Mouse (Mus musculus): ENCODE measurements around the gene Tnik. TPM values are rescaled to one million over a fixed set of nuclear protein-coding genes. Genes with fewer than 3 reads are reported as not detected.

Tnik gene
- polyA plus RNA-seq, 1 experiment from 2014 or later: 1.6 TPM

DNA sequence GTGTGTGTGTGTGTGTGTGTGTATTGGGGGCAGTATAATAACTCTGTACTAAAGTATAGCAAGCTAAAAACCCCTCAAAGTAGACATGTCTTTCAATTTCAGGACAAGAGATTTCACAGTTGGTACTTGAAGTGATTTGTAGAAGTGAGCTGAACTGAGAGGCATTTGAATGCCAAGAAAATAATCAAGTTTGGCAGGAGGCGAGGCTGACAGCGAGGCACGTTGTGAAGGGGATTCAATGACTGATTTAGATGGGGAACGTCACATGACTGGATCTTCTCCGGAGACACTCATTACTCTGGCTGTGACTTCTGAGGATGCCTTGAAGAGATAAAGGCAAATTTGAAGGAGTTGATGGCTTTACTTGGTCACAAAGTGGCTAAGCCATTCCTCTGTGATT lies 69.3 kb downstream of the Tnik start:
- Histone ChIP-seq H3K36me3 (ENCODE audit: control insufficient read depth, insufficient read depth) (no peaks in the 10 kb centered on the region), H3K9me3 (replicated peaks; ENCODE audit: control insufficient read depth, low read length) (no peaks in the 10 kb centered on the region), H3K9ac (ENCODE audit: low read depth, low read length) (no peak overlapping the region), H3K27ac (ENCODE audit: low read length) (no peak overlapping the region), H3K4me1 (ENCODE audit: control insufficient read depth, low read depth, low read length) (no peaks in the 10 kb centered on the region), H3K4me3 (ENCODE audit: low read depth, low read length) (no peak overlapping the region), H3K27me3 (ENCODE audit: control insufficient read depth, insufficient read depth, low read depth, low read length) (no peaks in the 10 kb centered on the region), H3K4me2 (ENCODE audit: low read depth, low read length) (no peak overlapping the region)
- 67% methylated on average over 5 of the region's 5 CpGs for WGBS (ENCODE audit: insufficient replicate concordance)
- no peak for ATAC-seq (ENCODE audit: low read depth)

DNA sequence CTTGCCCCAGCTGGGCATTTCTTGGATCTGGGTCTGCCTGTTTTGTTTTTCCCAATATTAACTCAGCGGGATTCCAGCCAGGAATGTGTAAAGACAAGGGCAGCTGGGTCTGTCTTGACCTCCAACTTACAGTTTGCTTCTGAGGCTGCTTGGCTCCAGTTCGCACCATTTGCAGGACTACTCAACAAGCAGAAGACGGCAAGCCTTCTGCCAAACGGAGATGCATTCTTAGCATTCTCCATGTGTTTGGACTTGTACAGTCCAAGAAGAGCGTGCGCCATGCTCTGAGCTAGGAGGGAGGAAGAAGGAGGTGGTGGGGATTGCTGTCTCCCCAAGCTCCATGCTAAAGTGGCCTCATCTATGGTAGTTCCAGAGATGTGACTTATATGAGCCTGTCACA lies 70.9 kb downstream of the Tnik start:
- WGBS (ENCODE audit: insufficient replicate concordance): 69% methylated on average over 6 of the region's 6 CpGs
- no peak for ATAC-seq (ENCODE audit: low read depth)
- H3K9me3 ChIP-seq (replicated peaks; ENCODE audit: control insufficient read depth, low read length): no peaks in the 10 kb centered on the region

DNA sequence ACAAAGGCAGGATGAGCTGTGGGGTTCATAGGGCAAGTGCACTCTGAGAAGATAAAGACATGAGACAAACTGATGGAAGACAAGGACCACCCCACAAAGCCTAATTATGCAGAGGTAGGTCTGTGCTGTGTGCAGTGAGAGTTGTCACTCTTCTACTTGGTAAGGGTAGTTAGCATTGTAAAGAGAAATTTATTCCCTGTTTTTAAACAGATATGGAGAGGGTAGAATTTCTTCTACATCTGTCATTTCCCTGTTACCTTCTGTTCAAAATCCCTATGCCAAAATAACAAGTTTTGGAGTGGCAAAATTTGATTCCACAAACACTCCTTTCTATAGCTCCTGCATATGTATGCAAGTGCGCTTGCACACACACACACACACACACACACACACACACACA lies 71.5 kb downstream of the Tnik start:
- no peak for ATAC-seq (ENCODE audit: low read depth)
- Histone ChIP-seq H3K9ac (ENCODE audit: low read depth, low read length) (no peak overlapping the region), H3K9me3 (replicated peaks; ENCODE audit: control insufficient read depth, low read length) (no peaks in the 10 kb centered on the region), H3K36me3 (ENCODE audit: control insufficient read depth, insufficient read depth) (no peaks in the 10 kb centered on the region), H3K4me3 (ENCODE audit: low read depth, low read length) (no peak overlapping the region), H3K27me3 (ENCODE audit: control insufficient read depth, insufficient read depth, low read depth, low read length) (no peaks in the 10 kb centered on the region), H3K4me1 (ENCODE audit: control insufficient read depth, low read depth, low read length) (no peaks in the 10 kb centered on the region), H3K4me2 (ENCODE audit: low read depth, low read length) (no peak overlapping the region), H3K27ac (ENCODE audit: low read length) (no peak overlapping the region)
- 74% methylated on average over 1 of the region's 1 CpGs for WGBS (ENCODE audit: insufficient replicate concordance)

More for the DNA sequence above, 70.9 kb downstream of the Tnik start:
- no peak overlapping the region for H3K27ac ChIP-seq (ENCODE audit: low read length)
- no peak overlapping the region for H3K4me2 ChIP-seq (ENCODE audit: low read depth, low read length)
- H3K4me3 ChIP-seq (ENCODE audit: low read depth, low read length): no peak overlapping the region
- no peaks in the 10 kb centered on the region for H3K27me3 ChIP-seq (ENCODE audit: control insufficient read depth, insufficient read depth, low read depth, low read length)
- no peaks in the 10 kb centered on the region for H3K4me1 ChIP-seq (ENCODE audit: control insufficient read depth, low read depth, low read length)
- no peak overlapping the region for H3K9ac ChIP-seq (ENCODE audit: low read depth, low read length)
- no peaks in the 10 kb centered on the region for H3K36me3 ChIP-seq (ENCODE audit: control insufficient read depth, insufficient read depth)

DNA sequence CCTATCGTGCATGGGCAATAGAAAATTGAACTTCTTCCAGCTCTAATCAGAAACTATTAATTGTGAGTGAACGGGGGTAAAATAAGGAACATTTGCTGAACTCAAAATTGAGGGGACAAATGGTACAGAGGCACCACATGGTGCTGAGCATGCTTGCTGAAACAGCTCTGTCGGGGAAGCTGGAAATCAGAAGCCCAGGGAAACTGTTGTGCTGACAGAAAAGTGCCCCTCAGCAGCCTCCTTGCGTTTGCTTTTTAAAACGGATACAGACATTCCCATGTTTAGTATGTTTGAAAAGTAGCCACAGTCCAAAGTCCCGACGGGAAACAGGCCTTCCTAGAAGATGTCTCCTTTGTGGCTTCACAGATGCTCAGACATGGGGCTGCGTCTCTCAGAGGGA lies 77.1 kb downstream of the Tnik start:
- Histone ChIP-seq H3K9ac (ENCODE audit: low read depth, low read length) (no peak overlapping the region), H3K4me3 (ENCODE audit: low read depth, low read length) (no peak overlapping the region), H3K4me1 (ENCODE audit: control insufficient read depth, low read depth, low read length) (no peaks in the 10 kb centered on the region), H3K27me3 (ENCODE audit: control insufficient read depth, insufficient read depth, low read depth, low read length) (no peaks in the 10 kb centered on the region), H3K4me2 (ENCODE audit: low read depth, low read length) (no peak overlapping the region), H3K27ac (ENCODE audit: low read length) (no peak overlapping the region), H3K9me3 (replicated peaks; ENCODE audit: control insufficient read depth, low read length) (no peaks in the 10 kb centered on the region), H3K36me3 (ENCODE audit: control insufficient read depth, insufficient read depth) (no peaks in the 10 kb centered on the region)
- 57% methylated on average over 8 of the region's 8 CpGs for WGBS (ENCODE audit: insufficient replicate concordance)
- no peak for ATAC-seq (ENCODE audit: low read depth)

DNA sequence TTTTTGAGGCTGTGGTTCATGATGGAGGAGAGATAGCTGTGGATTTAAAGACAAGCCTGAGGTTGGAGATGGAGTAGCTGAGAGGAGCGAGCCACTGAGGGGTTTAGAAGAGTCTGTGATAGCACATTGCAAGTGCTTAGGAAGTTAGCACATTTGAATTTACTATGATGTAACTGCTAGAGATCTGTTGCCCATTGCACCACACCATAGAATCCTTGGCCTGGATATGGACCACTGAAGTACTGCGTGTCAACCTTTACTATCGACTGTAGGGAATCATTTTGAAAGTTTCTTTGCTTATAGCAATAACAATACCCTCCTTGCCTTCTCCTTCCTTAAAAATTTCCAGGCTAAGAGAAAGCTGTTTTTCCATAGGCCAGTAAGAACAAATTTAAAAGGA lies 80.2 kb downstream of the Tnik start:
- H3K9ac ChIP-seq (ENCODE audit: low read depth, low read length): no peak overlapping the region
- H3K4me1 ChIP-seq (ENCODE audit: control insufficient read depth, low read depth, low read length): no peaks in the 10 kb centered on the region
- WGBS (ENCODE audit: insufficient replicate concordance): 63% methylated on average over 3 of the region's 3 CpGs
- no peaks in the 10 kb centered on the region for H3K9me3 ChIP-seq (replicated peaks; ENCODE audit: control insufficient read depth, low read length)
- no peak overlapping the region for H3K27ac ChIP-seq (ENCODE audit: low read length)
- no peaks in the 10 kb centered on the region for H3K27me3 ChIP-seq (ENCODE audit: control insufficient read depth, insufficient read depth, low read depth, low read length)
- H3K4me2 ChIP-seq (ENCODE audit: low read depth, low read length): no peak overlapping the region
- no peak overlapping the region for H3K4me3 ChIP-seq (ENCODE audit: low read depth, low read length)
- ATAC-seq (ENCODE audit: low read depth): no peak
- no peaks in the 10 kb centered on the region for H3K36me3 ChIP-seq (ENCODE audit: control insufficient read depth, insufficient read depth)

DNA sequence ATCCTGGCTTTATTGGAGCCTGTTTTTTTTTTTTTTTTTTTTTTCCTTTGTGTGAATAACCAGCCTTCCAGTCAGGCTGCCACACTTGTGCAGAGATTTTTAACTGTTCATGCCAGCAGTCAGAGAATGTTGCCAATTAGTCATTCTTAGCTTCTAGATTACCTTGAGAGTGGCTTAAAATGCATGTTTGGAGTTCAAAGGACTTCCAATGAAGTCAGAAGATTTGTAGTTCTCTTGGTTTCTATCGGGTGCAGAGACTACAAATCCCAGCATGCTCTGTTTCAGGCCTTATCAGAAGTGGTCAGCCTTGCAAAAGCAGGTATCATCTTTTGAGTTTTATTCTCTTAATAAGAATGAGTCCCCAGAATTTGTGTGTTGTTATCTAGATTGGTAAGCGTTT lies 80.6 kb downstream of the Tnik start:
- Histone ChIP-seq H3K27me3 (ENCODE audit: control insufficient read depth, insufficient read depth, low read depth, low read length) (no peaks in the 10 kb centered on the region), H3K9me3 (replicated peaks; ENCODE audit: control insufficient read depth, low read length) (no peaks in the 10 kb centered on the region), H3K9ac (ENCODE audit: low read depth, low read length) (no peak overlapping the region), H3K4me3 (ENCODE audit: low read depth, low read length) (no peak overlapping the region), H3K4me2 (ENCODE audit: low read depth, low read length) (no peak overlapping the region), H3K4me1 (ENCODE audit: control insufficient read depth, low read depth, low read length) (no peaks in the 10 kb centered on the region), H3K27ac (ENCODE audit: low read length) (no peak overlapping the region), H3K36me3 (ENCODE audit: control insufficient read depth, insufficient read depth) (no peaks in the 10 kb centered on the region)
- whole genome bisulfite sequencing (ENCODE audit: insufficient replicate concordance): 41% methylated on average over 2 of the region's 2 CpGs
- ATAC-seq (ENCODE audit: low read depth): no peak

DNA sequence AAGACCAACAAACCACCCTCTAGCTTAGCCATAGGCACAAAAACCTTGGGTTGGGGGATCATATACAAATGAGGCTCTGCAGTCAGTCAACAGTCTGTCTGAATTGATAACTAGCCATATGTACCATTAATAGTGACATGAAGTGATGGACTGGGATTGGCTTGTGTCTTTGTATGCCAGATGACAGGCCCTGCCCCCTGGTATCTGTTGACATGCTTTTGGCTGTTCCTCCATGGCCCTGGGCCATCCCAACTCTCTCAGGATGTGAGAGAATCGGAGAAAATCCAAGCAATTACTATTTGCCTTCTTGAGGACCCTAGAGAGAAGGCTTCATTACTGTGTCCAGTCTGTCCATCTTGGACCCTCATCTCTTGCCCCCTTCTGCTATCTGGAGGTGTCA lies 82.4 kb downstream of the Tnik start:
- Histone ChIP-seq H3K27ac (ENCODE audit: low read length) (no peak overlapping the region), H3K4me3 (ENCODE audit: low read depth, low read length) (no peak overlapping the region), H3K4me1 (ENCODE audit: control insufficient read depth, low read depth, low read length) (no peaks in the 10 kb centered on the region), H3K9ac (ENCODE audit: low read depth, low read length) (no peak overlapping the region), H3K4me2 (ENCODE audit: low read depth, low read length) (no peak overlapping the region), H3K27me3 (ENCODE audit: control insufficient read depth, insufficient read depth, low read depth, low read length) (no peaks in the 10 kb centered on the region), H3K36me3 (ENCODE audit: control insufficient read depth, insufficient read depth) (no peaks in the 10 kb centered on the region), H3K9me3 (replicated peaks; ENCODE audit: control insufficient read depth, low read length) (no peaks in the 10 kb centered on the region)
- WGBS (ENCODE audit: insufficient replicate concordance): 63% methylated on average over 1 of the region's 1 CpGs
- ATAC-seq (ENCODE audit: low read depth): no peak

DNA sequence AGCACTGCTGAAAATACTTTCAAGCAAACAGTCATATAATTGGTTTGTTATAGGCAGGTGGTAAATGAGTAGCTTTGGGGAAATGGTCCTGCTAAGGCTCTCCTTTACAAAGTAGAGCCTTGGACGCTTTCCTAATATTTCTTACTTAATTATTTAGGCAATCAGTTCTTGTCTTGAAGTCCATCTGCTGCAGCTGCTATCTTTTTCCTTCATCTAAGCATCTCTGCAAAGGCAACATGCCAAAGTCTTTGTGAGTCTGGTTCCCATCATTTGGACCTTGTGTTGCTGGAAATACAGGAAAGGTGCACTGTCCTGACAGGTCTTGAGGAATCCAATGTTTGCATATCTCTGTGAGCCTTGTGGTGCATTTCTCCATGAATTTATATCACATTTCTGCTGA lies 82.9 kb downstream of the Tnik start:
- no peak overlapping the region for H3K9ac ChIP-seq (ENCODE audit: low read depth, low read length)
- no peaks in the 10 kb centered on the region for H3K9me3 ChIP-seq (replicated peaks; ENCODE audit: control insufficient read depth, low read length)
- no peaks in the 10 kb centered on the region for H3K36me3 ChIP-seq (ENCODE audit: control insufficient read depth, insufficient read depth)
- H3K4me1 ChIP-seq (ENCODE audit: control insufficient read depth, low read depth, low read length): no peaks in the 10 kb centered on the region
- no peak for ATAC-seq (ENCODE audit: low read depth)
- no peaks in the 10 kb centered on the region for H3K27me3 ChIP-seq (ENCODE audit: control insufficient read depth, insufficient read depth, low read depth, low read length)
- no peak overlapping the region for H3K4me2 ChIP-seq (ENCODE audit: low read depth, low read length)
- WGBS (ENCODE audit: insufficient replicate concordance): 56% methylated on average over 1 of the region's 1 CpGs
- no peak overlapping the region for H3K27ac ChIP-seq (ENCODE audit: low read length)
- no peak overlapping the region for H3K4me3 ChIP-seq (ENCODE audit: low read depth, low read length)

DNA sequence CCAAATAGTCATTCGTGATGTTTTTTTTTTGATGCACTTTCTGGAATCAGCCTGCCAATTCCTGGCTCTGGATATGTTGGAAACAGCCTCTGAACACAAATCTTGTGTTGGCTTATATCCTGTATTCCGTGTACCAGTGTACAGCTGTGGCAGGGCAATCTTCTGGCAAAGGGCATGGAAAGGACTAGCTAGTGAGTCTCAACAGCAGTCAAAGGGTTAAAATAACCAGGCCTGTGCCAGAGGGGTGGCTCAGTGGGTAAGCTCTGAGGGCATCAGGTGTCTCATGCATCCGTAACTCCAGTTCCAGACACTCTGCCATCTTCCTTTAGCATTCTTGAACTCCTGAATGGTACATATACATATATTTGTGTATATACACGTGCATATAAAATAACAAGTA lies 83.5 kb downstream of the Tnik start:
- Histone ChIP-seq H3K9ac (ENCODE audit: low read depth, low read length) (no peak overlapping the region), H3K27me3 (ENCODE audit: control insufficient read depth, insufficient read depth, low read depth, low read length) (no peaks in the 10 kb centered on the region), H3K4me1 (ENCODE audit: control insufficient read depth, low read depth, low read length) (no peaks in the 10 kb centered on the region), H3K4me3 (ENCODE audit: low read depth, low read length) (no peak overlapping the region), H3K4me2 (ENCODE audit: low read depth, low read length) (no peak overlapping the region), H3K27ac (ENCODE audit: low read length) (no peak overlapping the region), H3K9me3 (replicated peaks; ENCODE audit: control insufficient read depth, low read length) (no peaks in the 10 kb centered on the region), H3K36me3 (ENCODE audit: control insufficient read depth, insufficient read depth) (no peaks in the 10 kb centered on the region)
- WGBS (ENCODE audit: insufficient replicate concordance): 61% methylated on average over 4 of the region's 4 CpGs
- no peak for ATAC-seq (ENCODE audit: low read depth)

DNA sequence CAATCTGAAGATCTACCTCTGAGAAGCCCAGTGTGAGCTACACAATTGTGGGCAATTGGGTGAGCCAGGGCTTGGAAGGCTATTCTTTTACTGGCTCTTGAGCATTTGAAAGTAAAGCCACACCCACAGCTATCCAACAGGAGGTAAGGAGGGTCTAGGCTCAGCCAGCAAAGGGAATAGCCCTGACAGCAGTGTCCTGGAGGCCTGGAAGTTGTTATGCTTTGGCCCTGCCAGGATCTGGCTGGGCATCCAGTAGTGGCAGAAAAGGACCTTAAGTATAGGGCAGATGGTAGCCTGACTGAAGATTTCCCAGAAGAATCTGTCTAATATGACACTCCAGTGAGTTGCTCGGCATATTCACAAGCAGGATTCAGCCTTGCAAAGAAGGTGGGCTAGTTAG lies 85.7 kb downstream of the Tnik start:
- Histone ChIP-seq H3K9me3 (replicated peaks; ENCODE audit: control insufficient read depth, low read length) (no peaks in the 10 kb centered on the region), H3K36me3 (ENCODE audit: control insufficient read depth, insufficient read depth) (no peaks in the 10 kb centered on the region), H3K9ac (ENCODE audit: low read depth, low read length) (no peak overlapping the region), H3K27ac (ENCODE audit: low read length) (no peak overlapping the region), H3K4me2 (ENCODE audit: low read depth, low read length) (no peak overlapping the region), H3K4me3 (ENCODE audit: low read depth, low read length) (no peak overlapping the region), H3K4me1 (ENCODE audit: control insufficient read depth, low read depth, low read length) (no peaks in the 10 kb centered on the region), H3K27me3 (ENCODE audit: control insufficient read depth, insufficient read depth, low read depth, low read length) (no peaks in the 10 kb centered on the region)
- ATAC-seq (ENCODE audit: low read depth): no peak
- WGBS (ENCODE audit: insufficient replicate concordance): 57% methylated on average over 1 of the region's 1 CpGs

Data from liver, embryonic 16.5 days (tissue).